Mouse (Mus musculus): ENCODE results near the gene Ampd1.

Ampd1 gene

DNA sequence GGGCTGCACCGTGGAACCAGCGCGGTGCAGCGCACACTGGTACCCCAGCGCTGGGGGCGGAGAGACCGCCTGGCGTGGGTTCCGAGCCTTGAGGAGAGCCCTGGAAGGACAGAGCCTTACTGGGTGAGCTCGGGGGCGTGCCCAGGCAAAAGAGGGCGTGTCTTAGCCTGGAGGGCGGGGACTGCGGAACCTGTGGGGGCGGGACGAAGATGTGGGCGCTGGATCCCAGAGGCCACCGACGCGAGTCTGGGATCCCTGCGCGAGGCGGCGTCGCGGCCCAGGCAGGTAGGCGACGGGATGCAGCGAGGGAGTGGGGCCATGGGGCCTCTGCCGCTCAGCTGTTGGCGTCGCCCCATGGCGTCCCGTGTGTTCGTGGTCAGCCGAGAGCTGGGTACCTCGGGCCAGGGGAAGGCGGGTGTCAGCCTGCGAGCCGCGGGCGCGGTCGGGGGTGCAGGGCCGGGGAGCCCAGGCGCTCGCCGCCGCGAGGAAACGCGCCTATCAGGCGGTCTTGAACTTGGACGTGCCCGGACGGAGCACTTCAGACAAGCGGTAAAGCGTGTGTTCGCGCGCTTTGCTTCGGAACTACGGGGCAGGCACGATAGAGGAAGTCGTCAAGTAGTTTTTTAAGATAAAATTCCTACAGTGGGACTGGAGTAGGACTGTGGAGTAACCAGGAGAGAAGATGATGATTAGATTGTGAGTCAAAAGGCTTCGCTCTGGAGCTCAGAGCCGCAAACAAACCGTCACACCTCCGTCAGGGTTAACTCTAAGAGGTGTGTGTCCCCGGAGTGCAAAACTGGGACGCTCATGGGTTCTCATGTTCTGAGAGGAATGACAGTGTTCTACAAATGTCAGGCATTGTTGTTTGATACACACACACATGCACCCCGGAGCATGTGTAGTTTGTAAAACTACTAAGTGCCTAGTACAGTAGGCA, 28.9 kb downstream of the Ampd1 start, which contains the start of gene Dennd2c:
TSS of gene Dennd2c (plus strand) at position 151 of the 937 bp plus-strand sequence.
- peak; percentile 98 for DNase-seq (ENCODE audit: low spot score)

DNA sequence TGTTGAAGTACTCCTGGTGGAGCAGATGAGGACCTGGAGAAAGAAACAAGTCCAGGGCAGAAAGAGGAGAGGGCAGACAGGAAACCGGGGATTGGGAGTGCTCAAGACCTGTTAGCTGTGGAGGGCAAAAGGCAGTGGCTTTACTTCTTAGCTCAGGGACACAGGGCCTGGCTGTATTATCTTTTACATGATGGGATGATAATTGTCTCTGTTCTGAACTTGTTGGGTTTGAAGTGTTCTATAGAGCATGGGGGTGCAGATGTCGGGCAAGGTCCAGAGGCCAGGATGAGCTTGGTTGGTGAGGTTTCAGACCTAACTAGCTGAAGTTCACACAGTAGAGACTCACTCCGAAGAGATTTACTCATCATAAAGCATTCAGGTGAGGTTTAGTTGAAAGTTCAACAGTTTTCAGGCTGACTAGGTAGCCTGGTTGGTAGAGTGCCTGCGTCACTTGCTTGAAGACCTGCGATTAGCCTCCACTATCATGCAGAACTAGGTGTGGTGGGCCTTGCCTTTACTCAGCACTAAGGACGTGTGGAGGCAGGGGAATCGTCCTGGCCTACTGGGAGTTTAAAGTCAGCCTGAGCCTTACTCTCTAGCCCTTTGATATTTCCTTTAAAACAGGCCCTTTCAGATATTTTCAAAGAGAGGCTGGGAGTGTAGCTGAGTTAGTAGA, 33.9 kb downstream of the Ampd1 start:
- no peak for DNase-seq (ENCODE audit: low spot score)

DNA sequence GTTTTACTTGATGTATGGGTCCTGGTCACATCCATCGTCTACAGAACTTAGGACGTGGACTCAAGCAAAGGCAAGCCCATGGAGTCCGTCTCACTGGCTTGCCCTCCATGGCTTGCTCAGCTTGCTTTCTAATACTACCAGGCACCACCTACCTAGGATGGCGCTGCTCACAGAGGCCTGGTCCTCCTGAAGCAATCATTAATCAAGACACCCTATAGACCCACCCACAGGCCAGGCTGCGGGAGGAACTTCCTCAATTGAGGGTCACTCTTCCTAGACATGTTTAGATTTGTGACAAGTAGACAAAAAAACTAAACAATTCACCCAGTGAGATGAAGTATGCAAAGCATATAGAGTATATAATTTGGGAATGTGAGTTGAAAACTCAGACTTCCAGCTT, 38.4 kb downstream of the Ampd1 start:
- DNase-seq (ENCODE audit: low spot score): no peak

DNA sequence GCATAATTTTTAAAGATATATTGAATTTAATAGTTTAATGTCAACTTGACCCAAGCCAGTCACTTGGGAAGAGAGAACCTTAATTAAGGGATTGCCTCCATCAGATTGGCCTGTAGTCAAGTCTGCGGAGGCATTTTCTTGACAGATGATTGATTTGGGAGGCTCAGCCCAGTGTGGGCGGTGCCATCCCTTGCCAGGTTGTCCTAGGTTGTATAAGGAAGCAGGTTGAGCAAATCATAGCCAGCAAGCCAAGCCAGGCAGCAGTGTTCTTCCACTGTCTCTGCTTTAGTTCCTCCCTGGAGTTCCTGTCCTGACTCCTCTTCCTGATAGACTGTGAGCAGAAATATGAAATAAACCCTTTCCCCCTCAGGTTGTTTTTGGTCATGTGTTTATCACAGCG, 49.8 kb downstream of the Ampd1 start:
- no peak for DNase-seq (ENCODE audit: low spot score)

DNA sequence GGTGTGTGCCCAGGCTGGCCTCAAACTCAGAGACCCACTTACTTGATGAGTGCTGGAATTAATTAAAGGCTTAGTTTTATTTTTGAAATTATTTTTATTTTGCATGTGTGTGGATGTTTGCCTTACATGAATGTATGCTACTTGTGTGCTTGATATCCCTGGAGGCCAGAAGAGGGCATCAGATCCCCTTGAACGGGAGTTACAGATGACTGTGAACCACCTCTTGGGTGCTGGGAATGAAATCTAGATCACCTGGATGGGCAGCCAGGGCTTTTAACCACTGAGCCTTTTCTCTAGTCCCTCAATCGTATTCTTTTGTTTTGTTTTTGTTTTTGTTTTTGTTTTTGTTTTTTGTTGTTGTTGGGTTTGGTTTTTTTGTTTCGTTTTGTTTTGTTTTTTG, 52.3 kb downstream of the Ampd1 start:
- DNase-seq (ENCODE audit: low spot score): no peak

DNA sequence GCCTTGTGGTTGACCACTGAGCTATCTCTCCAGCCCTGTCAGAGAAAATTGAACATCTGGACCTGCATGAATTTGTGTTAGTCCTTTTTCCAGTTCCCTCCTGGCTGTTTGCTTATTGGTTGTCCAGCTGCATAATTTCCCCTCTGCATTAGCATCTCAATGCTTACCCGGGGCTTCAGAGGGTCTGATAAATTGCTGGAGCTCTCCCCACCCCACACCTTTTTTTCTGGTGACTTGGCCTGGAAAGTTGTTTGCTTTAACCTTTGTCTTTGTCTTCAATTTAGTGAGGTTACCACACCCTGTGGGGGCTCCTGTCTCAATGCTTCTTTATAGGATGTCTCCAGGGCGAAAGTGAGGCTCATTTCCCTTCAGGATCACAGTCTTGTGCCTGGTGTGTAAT, 53.4 kb downstream of the Ampd1 start:
- no peak for DNase-seq (ENCODE audit: low spot score)

DNA sequence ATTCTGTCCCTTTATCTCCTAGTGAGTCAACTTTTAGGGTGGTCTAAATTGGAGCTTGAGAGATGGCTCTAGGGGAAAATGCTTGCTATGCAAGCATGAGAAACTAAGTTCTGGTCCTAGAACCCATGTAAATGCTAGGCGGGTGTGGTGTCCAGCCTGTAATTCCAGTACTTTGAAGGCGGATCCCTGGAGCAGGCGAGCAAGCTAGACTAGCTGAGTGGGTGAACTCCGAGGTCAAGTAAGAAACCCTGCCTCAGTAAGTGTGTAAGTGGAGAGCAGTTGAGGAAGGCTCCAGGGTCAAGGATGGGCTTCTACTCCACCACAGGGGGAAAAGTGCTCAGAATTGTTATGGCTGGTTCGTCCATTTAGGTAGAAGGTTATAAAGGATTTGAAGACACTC, 53.9 kb downstream of the Ampd1 start:
- no peak for DNase-seq (ENCODE audit: low spot score)

DNA sequence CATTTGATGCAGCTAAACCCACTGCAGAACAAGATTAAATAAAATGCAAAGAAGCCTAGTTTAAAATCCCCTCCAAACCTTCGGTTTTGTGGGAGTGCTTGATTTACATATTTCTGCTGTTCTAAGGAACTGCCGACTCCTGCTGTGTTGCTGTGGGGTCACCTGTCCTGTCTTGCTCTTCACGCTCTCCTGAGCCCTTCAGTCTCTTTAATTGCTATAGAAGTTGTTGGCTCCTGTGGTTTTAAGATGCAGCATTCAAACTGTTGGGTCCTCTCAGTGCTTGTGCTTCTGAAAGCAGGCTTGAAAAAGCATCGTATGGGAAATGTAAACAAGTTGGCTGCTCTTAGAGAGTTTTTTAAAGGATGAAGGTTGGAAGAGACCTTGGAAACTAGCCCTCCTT, 54.4 kb downstream of the Ampd1 start:
- no peak for DNase-seq (ENCODE audit: low spot score)

DNA sequence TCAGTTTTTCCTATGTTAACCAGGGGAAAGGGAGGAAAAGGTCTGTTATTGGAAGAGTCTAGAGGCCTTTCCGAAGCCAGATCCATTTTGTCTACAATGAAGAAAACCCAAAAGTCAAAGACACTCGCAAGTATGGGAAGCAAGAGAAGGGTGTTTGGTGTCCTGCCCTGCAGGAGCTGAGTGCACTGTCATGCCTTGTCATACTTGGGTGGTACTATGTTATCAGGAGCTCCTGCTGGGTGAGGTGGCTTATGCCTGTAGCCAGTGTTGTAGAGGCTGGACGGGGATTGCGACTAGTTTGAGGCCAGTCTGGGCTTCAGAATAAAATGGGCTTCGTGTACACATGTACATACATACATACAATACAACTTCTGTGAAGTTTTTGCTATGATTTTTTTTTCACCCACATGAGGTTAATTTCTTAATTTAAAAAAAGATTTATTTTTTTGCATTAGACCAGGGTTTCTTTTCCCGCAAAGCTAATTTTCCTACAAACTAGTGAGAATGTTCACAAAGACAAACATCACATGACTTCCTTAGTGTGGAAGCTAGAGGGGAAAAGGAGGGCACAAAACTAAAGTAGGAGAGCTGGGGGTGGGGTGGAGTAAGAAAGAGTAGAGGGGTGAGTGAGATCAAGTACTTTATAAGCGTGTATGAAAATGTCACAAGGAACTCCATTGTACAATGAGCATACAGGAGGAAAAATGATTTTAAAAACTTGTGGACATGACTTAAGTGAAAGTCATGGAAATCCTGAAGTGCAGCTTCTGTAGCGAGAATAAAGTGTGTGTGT, 55.7 kb downstream of the Ampd1 start:
- DNase-seq (ENCODE audit: low spot score): no peak

DNA sequence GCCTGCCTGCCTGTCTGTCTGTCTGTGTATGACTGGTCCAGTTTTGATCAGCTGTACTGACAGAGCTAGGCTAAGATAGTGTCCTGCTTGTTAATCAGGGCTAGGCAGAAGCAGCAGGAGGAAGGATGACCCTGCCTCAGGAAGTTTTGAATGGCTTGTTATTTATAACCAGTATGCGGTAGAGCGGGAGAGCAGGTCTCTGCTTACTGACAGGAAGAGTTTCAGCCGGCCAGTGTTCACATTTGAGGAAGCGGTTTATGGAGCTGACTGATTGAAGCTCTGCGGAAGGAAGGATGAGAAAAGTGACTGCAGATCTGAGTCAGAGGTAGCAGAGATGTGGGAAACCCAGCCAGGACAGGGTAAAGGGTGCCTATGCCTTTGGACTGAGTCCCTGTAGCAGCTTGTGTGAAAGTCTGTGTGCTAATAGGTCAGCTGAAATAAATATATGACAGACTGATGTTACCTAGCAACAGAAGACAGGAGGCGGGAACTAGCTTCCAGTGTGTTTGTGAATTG, 56.5 kb downstream of the Ampd1 start:
- no peak for DNase-seq (ENCODE audit: low spot score)

DNA sequence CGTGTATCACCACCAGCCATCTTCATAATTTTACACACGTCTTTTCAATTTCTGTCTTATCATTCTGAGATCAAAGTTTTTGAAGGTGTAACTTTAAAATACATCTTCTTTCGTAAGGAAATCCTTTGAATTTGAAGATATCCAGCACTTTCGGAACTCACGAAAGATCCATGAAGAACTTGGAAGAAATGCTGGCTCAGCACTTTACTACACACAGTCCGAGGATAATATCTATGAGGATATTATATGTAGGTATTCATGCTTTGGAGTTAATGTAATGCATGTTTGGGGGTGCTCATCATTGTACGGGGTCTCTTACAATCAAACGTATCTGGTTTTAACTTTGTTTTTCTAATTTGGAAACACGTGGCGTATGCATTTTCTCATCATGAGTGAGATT, 59.3 kb downstream of the Ampd1 start:
- DNase-seq (ENCODE audit: low spot score): no peak

DNA sequence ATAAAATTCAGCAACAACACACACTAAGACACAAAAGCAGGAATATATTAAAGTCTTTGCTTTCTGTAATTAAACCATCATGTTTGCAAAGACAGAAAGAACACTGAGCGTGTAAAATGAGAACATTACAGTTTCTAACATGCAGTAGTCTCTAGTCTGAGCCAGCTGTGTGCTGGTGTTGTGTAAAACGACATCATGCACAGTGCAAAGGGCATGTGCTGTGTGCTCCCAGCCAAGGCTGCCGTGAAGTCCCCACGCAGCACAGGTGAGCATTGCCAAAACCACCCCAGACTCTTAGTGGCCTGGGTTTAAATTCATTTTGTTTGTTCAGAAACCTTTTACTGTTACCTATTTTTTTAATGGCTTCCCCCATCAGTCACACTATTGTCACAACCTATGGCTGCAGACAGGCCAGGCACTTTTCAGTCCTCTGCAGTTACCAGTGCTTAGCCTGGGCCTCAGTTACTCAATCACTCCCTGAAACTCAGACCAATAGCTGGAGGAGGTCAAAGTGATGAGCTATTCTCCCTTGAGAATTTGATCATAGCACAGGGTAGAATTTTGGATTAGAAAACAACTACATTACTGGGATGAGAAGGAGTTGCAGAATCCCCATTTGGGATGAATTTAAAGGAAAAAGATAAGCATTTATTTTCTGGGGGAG, 62.7 kb downstream of the Ampd1 start:
- DNase-seq (ENCODE audit: low spot score): no peak

DNA sequence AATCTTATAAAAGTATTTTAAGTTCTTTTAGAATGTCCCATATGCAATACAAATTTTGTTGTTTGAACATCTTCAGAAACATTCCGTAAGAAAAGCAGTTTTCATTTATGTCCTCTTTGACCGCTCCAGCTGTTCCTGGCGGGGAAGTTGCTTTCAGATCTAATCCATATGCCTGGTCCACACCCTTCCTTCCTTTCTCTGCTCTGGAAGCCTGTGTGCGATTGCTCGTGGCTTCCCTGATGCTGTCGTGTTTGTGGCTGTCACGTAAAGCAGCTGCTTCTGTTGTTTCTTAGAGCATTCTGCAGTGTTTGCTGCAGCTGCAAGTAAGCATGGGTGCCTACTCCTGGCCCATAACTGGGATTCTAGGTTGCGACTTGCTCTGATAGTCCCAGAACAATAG, 65.2 kb downstream of the Ampd1 start:
- DNase-seq (ENCODE audit: low spot score): no peak

DNA sequence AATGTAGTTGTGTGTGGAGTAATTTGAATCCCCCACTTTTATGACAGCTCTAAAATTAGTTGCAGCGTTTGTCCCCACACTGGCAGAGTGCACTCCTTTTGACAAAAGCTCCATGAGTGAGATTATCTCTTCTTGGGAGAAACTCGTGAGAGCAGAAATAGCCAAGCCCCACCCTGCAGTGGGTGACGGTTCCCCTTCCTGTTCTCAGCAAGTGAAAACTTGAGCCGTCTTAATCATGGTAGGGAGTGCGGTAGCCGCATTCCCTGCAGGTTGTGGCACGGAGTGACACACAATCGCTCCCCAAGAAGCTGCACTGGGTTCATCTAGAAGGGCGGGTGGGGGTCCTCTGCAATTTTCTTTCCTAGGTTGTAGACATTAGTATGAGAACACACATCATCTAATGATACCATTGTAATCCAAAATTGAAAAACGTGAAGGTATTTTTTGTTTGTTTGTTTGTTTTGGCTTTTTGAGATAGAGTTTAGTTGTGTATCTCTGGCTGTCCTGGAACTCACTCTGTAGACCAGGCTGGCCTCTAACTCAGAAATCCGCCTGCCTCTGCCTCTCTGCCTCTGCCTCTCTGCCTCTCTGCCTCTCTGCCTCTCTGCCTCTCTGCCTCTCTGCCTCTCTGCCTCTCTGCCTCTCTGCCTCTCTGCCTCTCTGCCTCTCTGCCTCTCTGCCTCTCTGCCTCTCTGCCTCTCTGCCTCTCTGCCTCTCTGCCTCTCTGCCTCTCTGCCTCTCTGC, 66.5 kb downstream of the Ampd1 start:
- peak; percentile 31 for DNase-seq (ENCODE audit: low spot score)

DNA sequence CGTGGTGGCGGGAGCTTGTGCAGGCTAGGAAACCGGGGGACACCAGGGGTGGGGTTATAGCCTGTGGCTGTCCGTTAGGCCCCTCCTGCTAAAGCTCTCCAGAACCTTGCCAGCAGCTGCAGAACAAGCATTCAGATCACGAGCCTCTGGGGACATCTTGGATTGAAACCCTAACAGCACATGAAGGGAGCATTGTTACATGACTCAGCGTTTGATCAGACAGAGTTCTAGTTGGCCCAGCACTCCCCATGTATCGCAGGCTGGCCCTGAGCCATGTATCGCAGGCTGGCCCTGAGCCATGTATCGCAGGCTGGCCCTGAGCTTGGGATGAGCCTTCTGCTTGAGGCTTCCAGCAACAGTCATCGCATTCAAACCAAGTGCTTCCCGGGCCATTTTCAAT, 67.5 kb downstream of the Ampd1 start:
- DNase-seq (ENCODE audit: low spot score): no peak

DNA sequence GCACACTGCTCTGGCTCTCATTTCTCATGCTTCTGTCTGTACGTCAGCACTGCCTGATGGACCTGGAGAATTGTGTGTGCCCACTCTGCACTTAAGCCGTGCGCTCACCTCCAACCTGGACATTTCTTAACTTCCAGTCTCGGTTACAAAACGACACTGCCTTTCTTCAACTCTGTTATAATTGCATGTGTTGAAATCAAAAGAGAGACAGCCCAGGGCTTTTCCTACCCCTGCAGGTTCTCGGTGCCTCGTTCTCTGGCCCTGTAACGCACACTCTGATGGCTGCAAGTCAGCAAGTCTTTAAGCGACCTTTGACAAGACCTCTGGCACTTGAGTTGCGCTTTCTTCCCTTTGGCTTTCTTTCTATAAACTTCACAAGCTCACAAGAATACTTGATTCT, 68.6 kb downstream of the Ampd1 start:
- no peak for DNase-seq (ENCODE audit: low spot score)

DNA sequence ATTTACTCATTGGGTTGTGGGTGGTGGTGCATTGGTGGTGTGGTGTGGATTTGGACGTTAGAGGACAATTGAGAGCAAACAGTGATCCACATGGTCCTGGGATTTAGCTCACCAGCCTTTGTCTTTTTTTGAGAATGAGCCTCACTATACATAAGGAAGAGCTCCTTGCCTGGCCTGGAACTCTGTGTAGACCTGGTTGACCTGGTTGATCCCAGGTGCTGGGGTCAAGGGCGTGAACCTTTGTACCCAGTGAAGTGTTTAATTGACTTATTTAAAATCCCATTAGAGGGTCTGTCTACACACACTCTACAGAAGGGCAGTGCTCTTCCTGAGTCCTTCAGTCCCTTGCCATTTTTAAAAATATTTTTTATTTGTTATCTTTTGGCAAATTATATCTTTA, 71.5 kb downstream of the Ampd1 start:
- no peak for DNase-seq (ENCODE audit: low spot score)

DNA sequence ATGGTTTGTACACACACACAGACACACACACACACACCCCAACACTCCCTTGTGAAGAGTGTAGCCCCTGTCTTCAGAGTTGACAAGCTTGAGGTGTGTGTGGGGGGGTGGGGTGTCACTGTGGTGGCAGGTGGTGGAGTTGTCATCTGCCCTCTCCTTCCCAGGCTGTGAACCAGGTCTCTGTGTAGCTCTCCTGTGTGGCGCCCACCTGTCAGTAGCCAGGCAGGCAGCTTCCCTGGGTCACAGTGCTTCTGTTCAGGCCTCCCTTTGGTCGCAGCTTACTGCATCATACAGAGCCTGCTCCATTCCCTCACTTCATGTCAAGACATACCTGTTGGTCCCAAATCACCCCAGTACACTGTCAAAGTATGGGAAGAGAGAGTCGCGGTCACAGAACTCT, 72.0 kb downstream of the Ampd1 start:
- no peak for DNase-seq (ENCODE audit: low spot score)

DNA sequence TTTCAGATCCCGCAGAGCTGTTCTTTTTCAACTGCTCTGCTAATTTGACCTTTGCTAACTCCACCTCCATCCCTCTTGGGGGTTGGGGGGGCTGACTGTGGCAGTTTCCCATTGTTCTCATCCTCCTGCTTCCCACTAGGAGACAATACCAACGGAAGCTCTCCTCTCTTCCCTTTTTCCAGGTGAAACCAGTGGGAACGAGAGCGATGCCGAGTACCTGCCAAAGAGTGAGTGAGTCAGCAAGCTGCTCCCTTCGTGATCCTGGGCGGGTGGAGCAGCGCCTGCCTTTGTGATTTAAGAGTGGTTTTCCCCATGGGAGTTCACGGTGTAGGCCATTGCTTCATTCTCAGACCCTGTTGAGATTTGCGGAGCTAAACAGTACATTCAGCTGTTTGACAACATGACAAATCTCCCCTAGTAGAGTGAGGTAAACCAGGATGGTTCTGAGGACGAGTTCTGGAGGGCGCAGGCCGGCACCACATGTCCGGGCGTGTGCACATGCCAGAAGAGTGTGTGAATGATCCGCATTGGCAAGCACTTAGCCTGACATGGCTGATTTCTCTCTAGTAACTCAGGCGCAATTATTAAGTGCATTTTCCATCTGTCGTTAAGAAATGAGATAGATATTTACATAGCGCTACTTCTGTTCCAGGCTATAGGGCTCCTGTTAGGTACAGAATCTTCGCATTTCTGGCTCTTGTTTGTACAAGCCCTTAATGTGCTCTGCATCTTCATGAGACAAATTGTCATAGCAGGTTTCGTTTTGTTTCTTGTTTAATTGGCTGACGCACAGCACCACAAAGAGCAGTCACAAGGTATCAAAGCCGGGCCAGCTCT, 72.7 kb downstream of the Ampd1 start:
- DNase-seq (ENCODE audit: low spot score): no peak

DNA sequence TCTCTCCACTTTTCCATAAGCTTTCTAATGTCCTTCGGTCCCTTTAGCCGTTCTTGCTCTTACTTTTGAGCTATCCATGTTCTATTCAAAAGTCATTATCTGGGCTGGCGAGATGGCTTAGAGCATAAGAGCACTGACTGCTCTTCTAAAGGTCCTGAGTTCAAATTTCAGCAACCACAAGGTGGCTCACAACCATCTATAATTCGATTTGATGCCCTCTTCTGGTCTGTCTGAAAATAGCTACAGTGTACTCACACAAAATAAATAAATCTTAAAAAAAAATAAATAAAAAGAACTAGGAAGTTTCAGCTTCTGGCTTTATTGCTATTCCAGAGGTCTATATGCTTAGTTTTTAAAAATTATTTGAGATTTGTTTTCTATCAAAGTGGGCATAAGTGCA, 74.0 kb downstream of the Ampd1 start:
- DNase-seq (ENCODE audit: low spot score): no peak

Measured in urinary bladder, postnatal 25 days (tissue).